In the genomic region with DNA sequence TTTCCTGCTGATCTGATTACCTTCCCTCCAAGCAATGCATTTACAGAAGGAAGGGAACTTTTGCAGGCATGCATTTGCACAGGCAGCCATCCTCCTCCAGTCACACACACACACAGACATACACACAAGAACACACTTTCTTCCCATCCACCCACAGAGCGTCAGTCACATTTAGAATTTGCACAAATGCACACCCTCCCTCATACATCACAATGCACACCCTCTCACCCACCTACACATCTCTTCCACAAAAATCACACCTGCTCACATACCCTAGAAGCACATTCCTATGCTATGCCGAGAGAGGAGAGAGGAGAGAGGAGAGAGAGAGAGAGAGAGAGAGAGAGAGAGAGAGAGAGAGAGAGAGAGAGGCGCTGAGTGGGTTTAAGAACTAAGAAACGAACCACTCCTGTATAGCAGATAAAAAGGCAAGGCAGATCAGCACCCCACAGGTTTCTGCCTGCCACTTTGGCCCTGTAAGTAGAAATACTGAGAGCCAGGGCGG, we compare ENCODE assay signal across 8 mouse cellular contexts. TPM values are rescaled to one million over a fixed set of nuclear protein-coding genes. Genes with fewer than 3 reads are reported as not detected.
DNase-seq lines count a peak whose midpoint lies in the region; ATAC-seq and TF ChIP-seq lines count a peak whose summit lies in the region.

Gene Tyro3, plus strand, starts transcription at position 455 of the 505 bp plus-strand sequence.

- H3K9ac ChIP-seq in neural tube, embryonic 11.5 days (ENCODE audit: low read length), result no peak within 1 kb of the TSS

- no peak for DNase-seq in frontal cortex, postnatal 10 days (ENCODE audit: low spot score in 2 of 2)
- DNase-seq in neural tube, embryonic 11.5 days (ENCODE audit: low spot score), result no peak
- DNase-seq in neural tube, embryonic 10.5 days (ENCODE audit: extremely low spot score, low spot score), result no peak
- DNase-seq in layer of hippocampus, postnatal 36 days, result no peak
- DNase-seq in cerebellum, adult 9-11 months, result no peak
- DNase-seq in adrenal gland, adult 8-10 months, result no peak

- H3K9me3 ChIP-seq in neural tube, embryonic 11.5 days (ENCODE audit: control insufficient read depth, low read length), result no peaks in the 10 kb centered on the region

- H3K36me3 ChIP-seq in neural tube, embryonic 11.5 days (ENCODE audit: control insufficient read depth, insufficient read depth, low read length), result no peaks in the 10 kb centered on the region

- H3K4me3 ChIP-seq in neural tube, embryonic 11.5 days (ENCODE audit: low read depth, low read length), result no peak within 1 kb of the TSS
- no peak within 1 kb of the TSS for H3K4me3 ChIP-seq in olfactory bulb, adult 2 months (ENCODE audit: insufficient read depth, low read depth, low read length)

- no peak for TF ChIP-seq CTCF in olfactory bulb, adult 2 months (IDR thresholded peaks at IDR 0.05; ENCODE audit: insufficient read depth, low read depth, low read length)

- H3K4me1 ChIP-seq in neural tube, embryonic 11.5 days (ENCODE audit: control insufficient read depth, insufficient read depth, low read length), result peaks cover 10% of the 10 kb centered on the region
- peaks cover 24% of the 10 kb centered on the region for H3K4me1 ChIP-seq in olfactory bulb, adult 2 months (ENCODE audit: control insufficient read depth, insufficient read depth, low read length)

- H3K4me2 ChIP-seq in neural tube, embryonic 11.5 days (ENCODE audit: low read depth), result no peak within 1 kb of the TSS

- no peak within 1 kb of the TSS for H3K27ac ChIP-seq in neural tube, embryonic 11.5 days (ENCODE audit: low read depth, low read length)
- H3K27ac ChIP-seq in olfactory bulb, adult 2 months (ENCODE audit: insufficient read depth, low read depth, low read length), result no peak within 1 kb of the TSS

- WGBS in neural tube, embryonic 11.5 days, result 69% methylated on average over 5 of the region's 5 CpGs
- WGBS in olfactory bulb, adult 2 months, result 54% methylated on average over 5 of the region's 5 CpGs

- ATAC-seq in frontal cortex, adult (ENCODE audit: low TSS enrichment), result peak; percentile 41
- no peak for ATAC-seq in neural tube, embryonic 11.5 days (ENCODE audit: insufficient read depth, low FRiP score, low TSS enrichment)

- no peaks in the 10 kb centered on the region for H3K27me3 ChIP-seq in neural tube, embryonic 11.5 days (ENCODE audit: control insufficient read depth, insufficient read depth, low read length)

- no peak for TF ChIP-seq POLR2A in olfactory bulb, adult 2 months (IDR thresholded peaks at IDR 0.05; ENCODE audit: insufficient read depth, low read depth, low read length)

RNA-seq across cellular contexts. Expression of gene Tyro3, which starts in this region (rescaled TPM):
- polyA plus RNA-seq in neural tube, embryonic 11.5 days (2014; fragmentation: Nextera tagmentation; extraction: Ambion mirVana), result 19.0 and 20.0 TPM in 2 replicates
- total RNA-seq in layer of hippocampus, postnatal 36 days (2021), result 10 to 100 TPM; 73.1 to 85.1 TPM
- polyA plus RNA-seq in olfactory bulb, adult 2 months (2012; ENCODE audit: insufficient read depth, insufficient read length, low replicate concordance, missing spikeins), result not detected in 2 replicates
- total RNA-seq in adrenal gland, adult 8-10 months (2022), result 1 to 10 TPM; 3.9 to 5.2 (median 4.4) TPM

Comparison
In these comparisons a context has a peak if more than half of its experiments do, and no peak if none do; other contexts are left out.
1. RNA of gene Tyro3 (total RNA-seq): 73.1 to 85.1 TPM in layer of hippocampus, postnatal 36 days; 3.9 to 5.2 TPM in adrenal gland, adult 8-10 months; every median in the first group is over 10 times any median in the second.